Mouse (Mus musculus): ENCODE measurements around the gene Lrrc72.
"Not testable (repeated sequence)": the region's sequence is repeated elsewhere in the genome, so short reads cannot be mapped to it uniquely, and the experiment has no call there.

Lrrc72 gene

GRCm38 (mm10) chr12:36253298-36253697 lies at the start of gene Lrrc72:
TSS of gene Lrrc72 (minus strand) at chr12:36253398.
- no peak for DNase-seq (ENCODE audit: low spot score)

- DNase-seq (ENCODE audit: low spot score): no peak
Measured at GRCm38 (mm10) chr12:36302326-36302725, 49.1 kb upstream of the Lrrc72 start.

GRCm38 (mm10) chr12:36291346-36291745 lies 38.1 kb upstream of the Lrrc72 start:
- no peak for DNase-seq (ENCODE audit: low spot score)

- no peak for DNase-seq (ENCODE audit: low spot score)
Measured at GRCm38 (mm10) chr12:36290465-36290864, 37.3 kb upstream of the Lrrc72 start.

GRCm38 (mm10) chr12:36289634-36290033 lies 36.4 kb upstream of the Lrrc72 start:
- DNase-seq (ENCODE audit: low spot score): no peak

- no peak for DNase-seq (ENCODE audit: low spot score)
Measured at GRCm38 (mm10) chr12:36274823-36275222, 21.6 kb upstream of the Lrrc72 start.

- DNase-seq (ENCODE audit: low spot score): no peak
Measured at GRCm38 (mm10) chr12:36267670-36268246, 14.6 kb upstream of the Lrrc72 start.

- DNase-seq (ENCODE audit: low spot score): no peak
Measured at GRCm38 (mm10) chr12:36262116-36262721, 9.0 kb upstream of the Lrrc72 start.

- DNase-seq (ENCODE audit: low spot score): no peak
Measured at GRCm38 (mm10) chr12:36255413-36255812, 2.2 kb upstream of the Lrrc72 start.

- no peak for DNase-seq (ENCODE audit: low spot score)
Measured at GRCm38 (mm10) chr12:36241171-36241570, 12.0 kb downstream of the Lrrc72 start.

- DNase-seq (ENCODE audit: low spot score): no peak
Measured at GRCm38 (mm10) chr12:36231386-36231785, 21.8 kb downstream of the Lrrc72 start.

GRCm38 (mm10) chr12:36224392-36224791 lies 28.8 kb downstream of the Lrrc72 start:
- no peak for DNase-seq (ENCODE audit: low spot score)

- DNase-seq (ENCODE audit: low spot score): no peak
Measured at GRCm38 (mm10) chr12:36216905-36217304, 36.3 kb downstream of the Lrrc72 start.

- DNase-seq (ENCODE audit: low spot score): no peak
Measured at GRCm38 (mm10) chr12:36216230-36216629, 37.0 kb downstream of the Lrrc72 start.

GRCm38 (mm10) chr12:36215149-36215480 lies 38.1 kb downstream of the Lrrc72 start:
- no peak for DNase-seq (ENCODE audit: low spot score)

GRCm38 (mm10) chr12:36214389-36215148 lies 38.6 kb downstream of the Lrrc72 start:
- DNase-seq (ENCODE audit: low spot score): no peak

GRCm38 (mm10) chr12:36210096-36210495 lies 43.1 kb downstream of the Lrrc72 start:
- no peak for DNase-seq (ENCODE audit: low spot score)

GRCm38 (mm10) chr12:36208456-36208855 lies 44.7 kb downstream of the Lrrc72 start:
- DNase-seq (ENCODE audit: low spot score): no peak

GRCm38 (mm10) chr12:36207800-36208148 lies 45.4 kb downstream of the Lrrc72 start:
- DNase-seq (ENCODE audit: low spot score): no peak

GRCm38 (mm10) chr12:36207072-36207799 lies 46.0 kb downstream of the Lrrc72 start:
- no peak for DNase-seq (ENCODE audit: low spot score)

GRCm38 (mm10) chr12:36205579-36206119 lies 47.5 kb downstream of the Lrrc72 start:
- not testable (repeated sequence) for DNase-seq (ENCODE audit: low spot score)

- no peak for DNase-seq (ENCODE audit: low spot score)
Measured at GRCm38 (mm10) chr12:36194976-36195375, 58.2 kb downstream of the Lrrc72 start.

GRCm38 (mm10) chr12:36190343-36190742 lies 62.9 kb downstream of the Lrrc72 start:
- no peak for DNase-seq (ENCODE audit: low spot score)

Data from ovary, postnatal 10 days (tissue).